Mouse (Mus musculus) hindbrain, embryonic 15.5 days (tissue): ENCODE data around the gene Klhdc8a. TPM values are rescaled to one million over a fixed set of nuclear protein-coding genes. Genes with fewer than 3 reads are reported as not detected.
A peak's percentile ranks its signal among the peaks of the same experiment; 100 is the strongest.

Experiments used
- ATAC-seq: fragments of 200-750 bp; cut with Nextera tagmentation; 2 replicates; pipeline ENCODE4 v1.8.0; 2017; ENCODE audit warnings: low read depth, moderate number of reproducible peaks, moderate TSS enrichment; ENCODE audit not compliant: low FRiP score
- H3K27ac ChIP-seq: fragments of 300-500 bp; sonication (generic); replicated peaks from 2 replicates; pipeline ENCODE4 v1.5.1; 2015; ENCODE audit warnings: mild to moderate bottlenecking, inconsistent platforms
- H3K27me3 ChIP-seq: fragments of 300-500 bp; sonication (generic); 2 replicates; pipeline ENCODE4 v1.6.1; 2015; ENCODE audit warnings: control low read depth, inconsistent platforms
- H3K36me3 ChIP-seq: fragments of 300-500 bp; sonication (generic); 2 replicates; pipeline ENCODE4 v1.6.1; 2015; ENCODE audit warnings: control low read depth, inconsistent platforms
- H3K4me1 ChIP-seq: fragments of 300-500 bp; sonication (generic); replicated peaks from 2 replicates; pipeline ENCODE4 v1.6.1; 2015; ENCODE audit warnings: control low read depth, inconsistent platforms
- H3K4me2 ChIP-seq: fragments of 300-500 bp; sonication (generic); 2 replicates; pipeline ENCODE4 v1.6.1; 2015; ENCODE audit warnings: moderate library complexity, mild to moderate bottlenecking, inconsistent platforms
- H3K4me3 ChIP-seq: fragments of 300-500 bp; sonication (generic); 2 replicates; pipeline ENCODE4 v1.5.1; 2015; ENCODE audit warnings: mild to moderate bottlenecking, inconsistent platforms
- H3K9ac ChIP-seq: fragments of 300-500 bp; sonication (generic); 2 replicates; pipeline ENCODE4 v1.6.1; 2015; ENCODE audit warnings: inconsistent platforms
- H3K9me3 ChIP-seq: fragments of 300-500 bp; sonication (generic); 2 replicates; pipeline ENCODE4 v1.6.1; 2016; ENCODE audit warnings: control low read depth, inconsistent platforms
- WGBS: fragments of 180-500 bp; shearing (Covaris S2); methylation state at CpG from one replicate; pipeline ENCODE4 v1.1.7; 2015; 5-methylcytosine and 5-hydroxymethylcytosine counted together
- polyA plus RNA-seq: library from polyadenylated mRNA; unstranded; fragments of >200 nt; fragmentation: Nextera tagmentation; extraction: Ambion mirVana; gene quantifications from 2 replicates; pipeline ENCODE4 v1.2.1, GENCODE M21; 2015

The Klhdc8a gene
- polyA plus RNA-seq, 1 experiment from 2014 or later = 8.7 TPM

- WGBS = 42% methylated on average over 21 of the region's 21 CpGs
- H3K4me1 ChIP-seq = peaks cover 59% of the 10 kb centered on the region
- H3K9me3 ChIP-seq = no peaks in the 10 kb centered on the region
- no peak overlapping the region for H3K4me3 ChIP-seq
- no peaks in the 10 kb centered on the region for H3K36me3 ChIP-seq
- no peak for ATAC-seq
- H3K9ac ChIP-seq = no peak overlapping the region
- H3K4me2 ChIP-seq = no peak overlapping the region
- H3K27me3 ChIP-seq = no peaks in the 10 kb centered on the region
- peak overlapping the region; percentile 54 for H3K27ac ChIP-seq
These were observed 5.9 kb upstream of the Klhdc8a start for GRCm38 (mm10) chr1:132292318-132293129.

- 58% methylated on average over 7 of the region's 7 CpGs for WGBS
- ATAC-seq = no peak
These were observed 2.9 kb upstream of the Klhdc8a start for GRCm38 (mm10) chr1:132295506-132295905.

GRCm38 (mm10) chr1:132296051-132296450 lies 2.4 kb upstream of the Klhdc8a start:
- no peaks in the 10 kb centered on the region for H3K36me3 ChIP-seq
- H3K27me3 ChIP-seq = no peaks in the 10 kb centered on the region
- 64% methylated on average over 3 of the region's 3 CpGs for WGBS
- H3K9ac ChIP-seq = no peak overlapping the region
- peaks cover 71% of the 10 kb centered on the region for H3K4me1 ChIP-seq
- no peak overlapping the region for H3K27ac ChIP-seq
- H3K9me3 ChIP-seq = no peaks in the 10 kb centered on the region
- H3K4me3 ChIP-seq = no peak overlapping the region
- H3K4me2 ChIP-seq = no peak overlapping the region
- ATAC-seq = no peak

More at GRCm38 (mm10) chr1:132295506-132295905, 2.9 kb upstream of the Klhdc8a start:
- peaks cover 68% of the 10 kb centered on the region for H3K4me1 ChIP-seq
- no peak overlapping the region for H3K4me2 ChIP-seq
- H3K27ac ChIP-seq = no peak overlapping the region
- H3K27me3 ChIP-seq = no peaks in the 10 kb centered on the region
- H3K9me3 ChIP-seq = no peaks in the 10 kb centered on the region
- H3K9ac ChIP-seq = no peak overlapping the region
- no peaks in the 10 kb centered on the region for H3K36me3 ChIP-seq
- no peak overlapping the region for H3K4me3 ChIP-seq

GRCm38 (mm10) chr1:132298801-132299464 lies 507 bp downstream of the Klhdc8a start:
- 1% methylated on average over 65 of the region's 71 CpGs for WGBS
- H3K4me1 ChIP-seq = peaks cover 65% of the 10 kb centered on the region

GRCm38 (mm10) chr1:132299744-132300143 lies 1.3 kb downstream of the Klhdc8a start:
- WGBS = 80% methylated on average over 5 of the region's 5 CpGs
- Histone ChIP-seq H3K4me1 (peaks cover 65% of the 10 kb centered on the region), H3K4me2 (peak overlapping the region; percentile 98), H3K36me3 (no peaks in the 10 kb centered on the region), H3K9me3 (no peaks in the 10 kb centered on the region), H3K27ac (no peak overlapping the region; the same call in 1 of the 2 replicates), H3K4me3 (peak overlapping the region; percentile 65), H3K27me3 (no peaks in the 10 kb centered on the region), H3K9ac (peak overlapping the region; percentile 86; the same call in 1 of the 2 replicates)
- no peak for ATAC-seq

More at GRCm38 (mm10) chr1:132298801-132299464, 507 bp downstream of the Klhdc8a start:
- Histone ChIP-seq H3K4me3 (peak overlapping the region; percentile 65), H3K9ac (peak overlapping the region; percentile 86), H3K27me3 (no peaks in the 10 kb centered on the region), H3K36me3 (no peaks in the 10 kb centered on the region), H3K9me3 (no peaks in the 10 kb centered on the region), H3K4me2 (peak overlapping the region; percentile 98), H3K27ac (peak overlapping the region; percentile 84)
- ATAC-seq = peak; percentile 46

GRCm38 (mm10) chr1:132301242-132301641 lies 2.8 kb downstream of the Klhdc8a start:
- Histone ChIP-seq H3K4me3 (no peak overlapping the region), H3K4me1 (peaks cover 51% of the 10 kb centered on the region), H3K9ac (no peak overlapping the region), H3K27me3 (no peaks in the 10 kb centered on the region), H3K9me3 (no peaks in the 10 kb centered on the region), H3K36me3 (no peaks in the 10 kb centered on the region), H3K27ac (no peak overlapping the region), H3K4me2 (peak overlapping the region; percentile 98; the same call in 1 of the 2 replicates)
- WGBS = 75% methylated on average over 5 of the region's 5 CpGs
- no peak for ATAC-seq

GRCm38 (mm10) chr1:132302341-132302866 lies 4.0 kb downstream of the Klhdc8a start:
- ATAC-seq = no peak
- H3K9me3 ChIP-seq = no peaks in the 10 kb centered on the region
- no peak overlapping the region for H3K9ac ChIP-seq
- no peaks in the 10 kb centered on the region for H3K36me3 ChIP-seq
- no peak overlapping the region for H3K27ac ChIP-seq
- WGBS = 92% methylated on average over 9 of the region's 9 CpGs
- no peaks in the 10 kb centered on the region for H3K27me3 ChIP-seq
- peaks cover 46% of the 10 kb centered on the region for H3K4me1 ChIP-seq
- peak overlapping the region; percentile 98; the same call in 1 of the 2 replicates for H3K4me2 ChIP-seq
- H3K4me3 ChIP-seq = no peak overlapping the region

- H3K9ac ChIP-seq = no peak overlapping the region
- H3K4me1 ChIP-seq = peaks cover 23% of the 10 kb centered on the region
- H3K4me3 ChIP-seq = no peak overlapping the region
- 28% methylated on average over 9 of the region's 9 CpGs for WGBS
- H3K36me3 ChIP-seq = no peaks in the 10 kb centered on the region
- no peak overlapping the region for H3K27ac ChIP-seq
- no peaks in the 10 kb centered on the region for H3K9me3 ChIP-seq
- no peaks in the 10 kb centered on the region for H3K27me3 ChIP-seq
- ATAC-seq = no peak
- no peak overlapping the region for H3K4me2 ChIP-seq
These were observed 6.3 kb downstream of the Klhdc8a start for GRCm38 (mm10) chr1:132304618-132305214.

GRCm38 (mm10) chr1:132306160-132306559 lies 7.7 kb downstream of the Klhdc8a start:
- no peaks in the 10 kb centered on the region for H3K9me3 ChIP-seq
- WGBS = 36% methylated on average over 4 of the region's 4 CpGs
- H3K27me3 ChIP-seq = no peaks in the 10 kb centered on the region
- no peak overlapping the region for H3K9ac ChIP-seq
- H3K4me3 ChIP-seq = no peak overlapping the region
- H3K4me2 ChIP-seq = no peak overlapping the region
- ATAC-seq = no peak
- no peak overlapping the region for H3K27ac ChIP-seq
- no peaks in the 10 kb centered on the region for H3K36me3 ChIP-seq
- peaks cover 12% of the 10 kb centered on the region for H3K4me1 ChIP-seq

- no peak overlapping the region for H3K9ac ChIP-seq
- no peak overlapping the region for H3K4me2 ChIP-seq
- no peak overlapping the region for H3K27ac ChIP-seq
- no peak for ATAC-seq
- H3K4me1 ChIP-seq = peaks cover 5% of the 10 kb centered on the region; the same call in 1 of the 2 replicates
- no peaks in the 10 kb centered on the region for H3K9me3 ChIP-seq
- WGBS = 24% methylated on average over 4 of the region's 4 CpGs
- H3K27me3 ChIP-seq = no peaks in the 10 kb centered on the region
- H3K4me3 ChIP-seq = no peak overlapping the region
- no peaks in the 10 kb centered on the region for H3K36me3 ChIP-seq
These were observed 8.4 kb downstream of the Klhdc8a start for GRCm38 (mm10) chr1:132306808-132307207.

- H3K36me3 ChIP-seq = no peaks in the 10 kb centered on the region
- no peaks in the 10 kb centered on the region for H3K4me1 ChIP-seq
- no peak for ATAC-seq
- H3K27me3 ChIP-seq = no peaks in the 10 kb centered on the region
- no peak overlapping the region for H3K4me3 ChIP-seq
- no peak overlapping the region for H3K9ac ChIP-seq
- WGBS = 82% methylated on average over 6 of the region's 6 CpGs
- no peak overlapping the region for H3K4me2 ChIP-seq
- no peaks in the 10 kb centered on the region for H3K9me3 ChIP-seq
- H3K27ac ChIP-seq = no peak overlapping the region
These were observed 9.5 kb downstream of the Klhdc8a start for GRCm38 (mm10) chr1:132307962-132308361.

GRCm38 (mm10) chr1:132308674-132309073 lies 10.2 kb downstream of the Klhdc8a start:
- 85% methylated on average over 7 of the region's 7 CpGs for WGBS
- Histone ChIP-seq H3K9me3 (no peaks in the 10 kb centered on the region), H3K27ac (no peak overlapping the region), H3K27me3 (no peaks in the 10 kb centered on the region), H3K4me2 (no peak overlapping the region), H3K4me1 (no peaks in the 10 kb centered on the region), H3K4me3 (no peak overlapping the region), H3K36me3 (no peaks in the 10 kb centered on the region), H3K9ac (no peak overlapping the region)
- no peak for ATAC-seq
